Mouse (Mus musculus) megakaryocyte, embryonic 14.5 days (primary cell): ENCODE measurements around the gene Hmgcs2.

ENCODE experiments used
- FLI1 ChIP-seq: IDR thresholded peaks from 2 replicates; pipeline ENCODE4 v1.6.1; 2012; ENCODE audit warnings: low read length, inconsistent platforms, mixed read lengths
- GATA1 ChIP-seq: IDR thresholded peaks from 3 replicates; pipeline ENCODE4 v1.6.1; 2012; ENCODE audit warnings: mixed read lengths, low read length, inconsistent platforms, borderline replicate concordance

GRCm38 (mm10) chr3:98336661-98337654, 56.7 kb downstream of the Hmgcs2 start:
- TF ChIP-seq GATA1 (no peak), FLI1 (no peak)
